Mouse (Mus musculus) lung, postnatal 25 days (tissue): Measurements from ENCODE around the gene Mtcl1.

Experiments used
- DNase-seq: peaks from one replicate; pipeline ENCODE4 v3.0.0; 2022; ENCODE audit warnings: low spot score

Gene Mtcl1

GRCm38 (mm10) chr17:66408400-66408799 lies 41.1 kb downstream of the Mtcl1 start:
- DNase-seq: no peak

GRCm38 (mm10) chr17:66407833-66408232 lies 41.7 kb downstream of the Mtcl1 start:
- DNase-seq: no peak

GRCm38 (mm10) chr17:66405601-66406000 lies 43.9 kb downstream of the Mtcl1 start:
- no peak for DNase-seq

GRCm38 (mm10) chr17:66404883-66405590 lies 44.5 kb downstream of the Mtcl1 start:
- DNase-seq: peak; percentile 75

GRCm38 (mm10) chr17:66402791-66403470 lies 46.6 kb downstream of the Mtcl1 start:
- no peak for DNase-seq

GRCm38 (mm10) chr17:66401596-66402265 lies 47.8 kb downstream of the Mtcl1 start:
- no peak for DNase-seq

GRCm38 (mm10) chr17:66399780-66400179 lies 49.8 kb downstream of the Mtcl1 start:
- DNase-seq: no peak

- no peak for DNase-seq
These were observed 55.0 kb downstream of the Mtcl1 start for GRCm38 (mm10) chr17:66394571-66394970.

- DNase-seq: no peak
These were observed 61.2 kb downstream of the Mtcl1 start for GRCm38 (mm10) chr17:66388307-66388706.

GRCm38 (mm10) chr17:66381338-66381737 lies 68.2 kb downstream of the Mtcl1 start:
- DNase-seq: peak; percentile 69

GRCm38 (mm10) chr17:66379900-66380857 lies 69.4 kb downstream of the Mtcl1 start:
- DNase-seq: no peak

GRCm38 (mm10) chr17:66379308-66379707 lies 70.2 kb downstream of the Mtcl1 start:
- DNase-seq: no peak

GRCm38 (mm10) chr17:66378127-66378526 lies 71.4 kb downstream of the Mtcl1 start:
- no peak for DNase-seq

GRCm38 (mm10) chr17:66374633-66375272 lies 74.8 kb downstream of the Mtcl1 start:
- DNase-seq: peak; percentile 56

- DNase-seq: peak; percentile 66
These were observed 78.7 kb downstream of the Mtcl1 start for GRCm38 (mm10) chr17:66370867-66371266.

- DNase-seq: peak; percentile 72
These were observed 79.8 kb downstream of the Mtcl1 start for GRCm38 (mm10) chr17:66369777-66370176.

- DNase-seq: no peak
These were observed 81.4 kb downstream of the Mtcl1 start for GRCm38 (mm10) chr17:66368127-66368526.

- DNase-seq: peak; percentile 42
These were observed 83.9 kb downstream of the Mtcl1 start for GRCm38 (mm10) chr17:66365664-66366063.

GRCm38 (mm10) chr17:66365293-66365642 lies 84.3 kb downstream of the Mtcl1 start:
- peak; percentile 60 for DNase-seq

GRCm38 (mm10) chr17:66364525-66365292 lies 84.8 kb downstream of the Mtcl1 start:
- no peak for DNase-seq
